Comparison of ENCODE assay signal across 11 mouse cellular contexts in the genomic region with DNA sequence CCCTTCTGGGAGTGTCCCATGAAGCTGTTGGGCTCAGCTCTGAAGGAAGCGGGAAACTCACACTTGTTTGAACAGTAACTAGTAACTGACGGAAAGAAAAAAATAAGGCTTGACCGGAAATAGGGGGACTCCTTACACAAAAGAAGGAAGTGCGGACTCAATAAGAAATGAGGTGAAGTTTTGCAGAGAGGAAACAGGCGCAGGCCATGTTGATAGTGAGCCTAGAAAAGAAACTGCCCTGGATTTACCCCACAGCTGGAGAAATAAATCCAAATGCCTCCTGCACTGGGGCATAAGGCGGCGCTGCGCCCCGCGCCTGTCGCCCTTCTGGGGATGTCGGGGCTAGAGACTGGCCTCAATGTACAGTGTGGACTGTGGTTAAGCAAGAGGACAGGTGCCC.
DNase-seq lines count a peak whose midpoint lies in the region; ATAC-seq and TF ChIP-seq lines count a peak whose summit lies in the region.
"Had no signal": no experiment of that assay in that cellular context is flagged by ENCODE, and none has a peak within 500 bp of the region (broad histone marks: within the 10 kb centered on the region; RNA-seq: fewer than 3 reads in every experiment).

No protein-coding gene starts in this region.

- no peak overlapping the region for H3K9ac ChIP-seq in heart, adult 2 months (ENCODE audit: low read depth, low read length)
- H3K9ac ChIP-seq in lung, embryonic 15.5 days = no peak overlapping the region
- H3K9ac ChIP-seq in liver, embryonic 14.5 days (replicated peaks) = no peak overlapping the region
- H3K9ac ChIP-seq: limb, embryonic 13.5 days had no signal

- 42% methylated on average over 12 of the region's 12 CpGs for WGBS in heart, adult 2 months
- WGBS in lung, embryonic 15.5 days = 77% methylated on average over 12 of the region's 12 CpGs
- WGBS in liver, embryonic 14.5 days (ENCODE audit: insufficient replicate concordance) = 21% methylated on average over 12 of the region's 12 CpGs

- no peak overlapping the region for H3K27ac ChIP-seq in heart, adult 2 months
- H3K27ac ChIP-seq in lung, embryonic 15.5 days = peak overlapping the region; percentile 75
- no peak overlapping the region for H3K27ac ChIP-seq in liver, embryonic 14.5 days
- H3K27ac ChIP-seq in gastrocnemius, adult 2 months = no peak overlapping the region
- H3K27ac ChIP-seq: limb, embryonic 13.5 days had no signal

- H3K79me2 ChIP-seq in heart, adult 2 months (replicated peaks; ENCODE audit: control insufficient read depth, insufficient read depth, low read length) = no peaks in the 10 kb centered on the region

- peaks cover 5% of the 10 kb centered on the region for H3K4me1 ChIP-seq in heart, adult 2 months (ENCODE audit: control insufficient read depth, insufficient read depth, low read length)
- H3K4me1 ChIP-seq in lung, embryonic 15.5 days = peaks cover 34% of the 10 kb centered on the region
- H3K4me1 ChIP-seq in liver, embryonic 14.5 days (replicated peaks; ENCODE audit: control insufficient read depth in 2 of 2, insufficient read depth in 2 of 2, low read length in 1 of 2) = peaks cover 0 to 9% of the 10 kb centered on the region in 2 experiments; a peak in 1 of 4 replicates

- peak; percentile 32 for TF ChIP-seq CTCF in heart, adult 2 months (IDR thresholded peaks at IDR 0.05)
- peak; percentile 13; the same call in 1 of the 2 replicates for TF ChIP-seq CTCF in liver, embryonic 14.5 days (IDR thresholded peaks at IDR 0.05; ENCODE audit: low read depth)
- no peak for TF ChIP-seq CTCF in gastrocnemius, adult 2 months (IDR thresholded peaks at IDR 0.05)

- H3K9me3 ChIP-seq in lung, embryonic 15.5 days = no peaks in the 10 kb centered on the region
- H3K9me3 ChIP-seq in liver, embryonic 14.5 days (ENCODE audit: control insufficient read depth, low read length) = no peaks in the 10 kb centered on the region
- H3K9me3 ChIP-seq: limb, embryonic 13.5 days had no signal

- ATAC-seq in lung, embryonic 15.5 days (ENCODE audit: borderline replicate concordance, extremely low read depth, low FRiP score, low TSS enrichment) = no peak
- ATAC-seq in liver, embryonic 14.5 days (ENCODE audit: insufficient read depth) = no peak
- ATAC-seq in megakaryocyte progenitor cell, adult 5-6 weeks (replicated peaks; ENCODE audit: poor library complexity) = peak; percentile 49
- no peak for ATAC-seq in CD4-positive, CD25-positive, alpha-beta regulatory T cell, adult 4 months

- no peak overlapping the region for H3K4me2 ChIP-seq in lung, embryonic 15.5 days
- no peak overlapping the region for H3K4me2 ChIP-seq in liver, embryonic 14.5 days (ENCODE audit: low read depth)
- H3K4me2 ChIP-seq: limb, embryonic 13.5 days had no signal

- intact Hi-C loops in heart, adult 2 months (cut with DNase I) = loop anchor here (5.0 kb wide), 2 partner anchors 43 to 67 kb away; partner anchors contain the start of gene Arl4c
- intact Hi-C loops in heart, postnatal 36 days (cut with DNase I) = loop anchor here (5.0 kb wide), 1 partner anchor 67 kb away; the partner anchor contains the start of gene Arl4c
- intact Hi-C loops in gastrocnemius, adult 2 months (cut with DNase I) = no loop called here

- no peaks in the 10 kb centered on the region for H3K27me3 ChIP-seq in heart, adult 2 months (ENCODE audit: control insufficient read depth, insufficient read depth, low read length)
- no peaks in the 10 kb centered on the region for H3K27me3 ChIP-seq in lung, embryonic 15.5 days
- no peaks in the 10 kb centered on the region for H3K27me3 ChIP-seq in liver, embryonic 14.5 days (ENCODE audit: control insufficient read depth, insufficient read depth, low read length)
- H3K27me3 ChIP-seq: limb, embryonic 13.5 days had no signal

- no peak for TF ChIP-seq POLR2A in heart, adult 2 months (IDR thresholded peaks at IDR 0.05; ENCODE audit: insufficient read depth, low read depth, low read length)

- no peaks in the 10 kb centered on the region for H3K36me3 ChIP-seq in heart, adult 2 months (ENCODE audit: control insufficient read depth, insufficient read depth, low read length)
- H3K36me3 ChIP-seq in lung, embryonic 15.5 days = no peaks in the 10 kb centered on the region
- no peaks in the 10 kb centered on the region for H3K36me3 ChIP-seq in liver, embryonic 14.5 days (replicated peaks; ENCODE audit: control insufficient read depth, insufficient read depth, low read depth)
- H3K36me3 ChIP-seq: limb, embryonic 13.5 days had no signal

- no peak for TF ChIP-seq EP300 in heart, adult 2 months (IDR thresholded peaks at IDR 0.05; ENCODE audit: insufficient read depth, low read depth, low read length)
- TF ChIP-seq EP300 in liver, embryonic 14.5 days (IDR thresholded peaks at IDR 0.05; ENCODE audit: low read depth) = no peak

- no peak overlapping the region for H3K4me3 ChIP-seq in heart, adult 2 months
- H3K4me3 ChIP-seq in lung, embryonic 15.5 days = no peak overlapping the region
- no peak overlapping the region for H3K4me3 ChIP-seq in liver, embryonic 14.5 days (ENCODE audit: insufficient read depth in 1 of 2, low read depth in 2 of 2, low read length in 2 of 2)
- no peak overlapping the region for H3K4me3 ChIP-seq in gastrocnemius, adult 2 months
- H3K4me3 ChIP-seq: limb, embryonic 13.5 days had no signal

- DNase-seq in heart, adult 2 months = peak in 1 of 2 experiments; percentile 36
- DNase-seq in heart, postnatal 36 days = no peak
- no peak for DNase-seq in lung, postnatal 14 days
- DNase-seq in liver, embryonic 14.5 days (ENCODE audit: low read depth in 3 of 3, low spot score in 3 of 3) = no peak
- DNase-seq in gastrocnemius, adult 2 months = no peak
- DNase-seq: cerebellum, postnatal 36 days; layer of hippocampus, postnatal 36 days had no signal
